Mouse (Mus musculus): ENCODE results near the gene Gipc3. TPM values are rescaled to one million over a fixed set of nuclear protein-coding genes. Genes with fewer than 3 reads are reported as not detected.

Gene Gipc3
- total RNA-seq, 2 experiments from 2014 or later: 0.66 to 0.86 TPM

GRCm38 (mm10) chr10:81285694-81286450, 57.2 kb downstream of the Gipc3 start:
- peak; percentile 84 to 89 for DNase-seq (ENCODE audit: low spot score in 2 of 2)

Small RNA genes within 50 kb of the gene (microRNA-seq; reads per million reads assigned to microRNA genes)
- not detected for gene Mir6913

Other genes with a start within 250 kb of the Gipc3 start
- gene Creb3l3, start 244.4 kb downstream of the Gipc3 start, total RNA-seq (2021): 1 to 10 TPM; 1.2 to 1.5 TPM
- 100 to 1,000 TPM; 148 to 152 TPM for gene Map2k2, start 237.4 kb downstream of the Gipc3 start, total RNA-seq (2021)
- 10 to 100 TPM; 37.7 to 42.0 TPM for gene Zbtb7a, start 208.0 kb downstream of the Gipc3 start, total RNA-seq (2021)
- 10 to 100 TPM; 22.1 to 22.5 TPM for gene Pias4, start 175.3 kb downstream of the Gipc3 start, total RNA-seq (2021)
- gene Eef2, start 166.6 kb downstream of the Gipc3 start, total RNA-seq (2021): 1,000 to 10,000 TPM; 1,324 to 1,404 TPM
- gene Dapk3, start 160.3 kb downstream of the Gipc3 start, total RNA-seq (2021): 10 to 100 TPM; 40.2 to 41.4 TPM
- not detected for gene 4930442H23Rik, start 159.4 kb downstream of the Gipc3 start, total RNA-seq (2021)
- 1 to 10 TPM; 1.2 to 1.5 TPM for gene Nmrk2, start 141.2 kb downstream of the Gipc3 start, total RNA-seq (2021)
- gene Atcay, start 112.4 kb downstream of the Gipc3 start, total RNA-seq (2021): under 1 TPM; 0.08 to 0.12 TPM
- 1 to 10 TPM; 4.3 to 5.6 TPM for gene Zfr2, start 110.1 kb downstream of the Gipc3 start, total RNA-seq (2021)
- gene Matk, start 90.3 kb downstream of the Gipc3 start, total RNA-seq (2021): under 1 TPM; 0.34 to 0.78 TPM
- 10 to 100 TPM; 90.0 to 97.6 TPM for gene Mrpl54, start 76.3 kb downstream of the Gipc3 start, total RNA-seq (2021)
- gene Apba3, start 76.3 kb downstream of the Gipc3 start, total RNA-seq (2021): 10 to 100 TPM; 49.2 to 50.2 TPM
- under 1 TPM; 0.25 to 0.44 TPM for gene Tjp3, start 51.7 kb downstream of the Gipc3 start, total RNA-seq (2021)
- 10 to 100 TPM; 35.8 TPM for gene Pip5k1c, start 50.3 kb downstream of the Gipc3 start, total RNA-seq (2021)
- gene Cactin, start 22.2 kb downstream of the Gipc3 start, total RNA-seq (2021): 10 to 100 TPM; 17.8 to 18.3 TPM
- 1 to 10 TPM; 4.8 to 5.8 TPM for gene Tbxa2r, start 14.5 kb downstream of the Gipc3 start, total RNA-seq (2021)
- gene Hmg20b, start 7.2 kb upstream of the Gipc3 start, total RNA-seq (2021): 10 to 100 TPM; 46.2 to 58.6 TPM
- 1 to 10 TPM; 8.6 to 9.9 TPM for gene Mfsd12, start 14.2 kb upstream of the Gipc3 start, total RNA-seq (2021)
- gene 4930404N11Rik, start 22.6 kb upstream of the Gipc3 start, total RNA-seq (2021): 1 to 10 TPM; 1.7 to 1.8 TPM
- 10 to 100 TPM; 32.2 to 33.5 TPM for gene Fzr1, start 35.2 kb upstream of the Gipc3 start, total RNA-seq (2021)
- gene Dohh, start 41.2 kb upstream of the Gipc3 start, total RNA-seq (2021): 10 to 100 TPM; 48.1 to 48.5 TPM
- gene Gm48551, start 41.2 kb upstream of the Gipc3 start, total RNA-seq (2021): 1 to 10 TPM in 1 of 2 experiments, under 1 TPM in 1; 0.70 to 1.5 TPM
- 1 to 10 TPM; 1.3 to 2.0 TPM for gene Gm48552, start 45.7 kb upstream of the Gipc3 start, total RNA-seq (2021)
- under 1 TPM; 0.91 to 0.98 TPM for gene Smim24, start 49.8 kb upstream of the Gipc3 start, total RNA-seq (2021)
- gene Nfic, start 112.4 kb upstream of the Gipc3 start, total RNA-seq (2021): 100 to 1,000 TPM; 274 to 335 TPM
- under 1 TPM; 0.47 to 0.52 TPM for gene Celf5, start 139.4 kb upstream of the Gipc3 start, total RNA-seq (2021)
- gene Ncln, start 153.1 kb upstream of the Gipc3 start, total RNA-seq (2021): 10 to 100 TPM; 59.3 to 61.3 TPM
- under 1 TPM; 0.37 to 0.54 TPM for gene S1pr4, start 156.9 kb upstream of the Gipc3 start, total RNA-seq (2021)
- gene Gna15, start 181.0 kb upstream of the Gipc3 start, total RNA-seq (2021): 1 to 10 TPM; 1.1 to 1.8 TPM
- gene Gna11, start 201.9 kb upstream of the Gipc3 start, total RNA-seq (2021): 10 to 100 TPM; 56.8 to 59.5 TPM
- gene Aes, start 216.2 kb upstream of the Gipc3 start, total RNA-seq (2021): 100 to 1,000 TPM; 537 to 620 TPM
- gene Tle2, start 231.3 kb upstream of the Gipc3 start, total RNA-seq (2021): 10 to 100 TPM in 1 of 2 experiments, 1 to 10 TPM in 1; 7.8 to 10.5 TPM

All from gastrocnemius, postnatal 4 days (tissue).